Mouse (Mus musculus): Measurements from ENCODE around the gene Zfp68. TPM values are rescaled to one million over a fixed set of nuclear protein-coding genes. Genes with fewer than 3 reads are reported as not detected.

The Zfp68 gene
- total RNA-seq, 2 experiments from 2014 or later, result 10.0 to 14.3 TPM

Small RNA genes lying within 50 kb of the gene (microRNA-seq; reads per million reads assigned to microRNA genes)
- gene Gm24082, result 0 reads per million in 2 experiments

Other genes with a start within 250 kb of the Zfp68 start
- 1 to 10 TPM; 2.0 to 2.1 TPM for gene Zfp157, start 178.3 kb downstream of the Zfp68 start, total RNA-seq (2021)
- gene 1700123K08Rik, start 55.0 kb downstream of the Zfp68 start, total RNA-seq (2021), result not detected
- 1 to 10 TPM; 1.9 to 2.5 TPM for gene A430033K04Rik, start 3.1 kb upstream of the Zfp68 start, total RNA-seq (2021)
- gene Fam20c, start 134.8 kb upstream of the Zfp68 start, total RNA-seq (2021), result 10 to 100 TPM; 13.9 to 16.3 TPM
- gene Gm5294, start 200.3 kb upstream of the Zfp68 start, total RNA-seq (2021), result not detected